Mouse (Mus musculus): ENCODE results near the gene Cog5. TPM values are rescaled to one million over a fixed set of nuclear protein-coding genes. Genes with fewer than 3 reads are reported as not detected.
A peak's percentile ranks its signal among the peaks of the same experiment; 100 is the strongest.

The Cog5 gene
- polyA plus RNA-seq, 1 experiment: 7.3 TPM

DNA sequence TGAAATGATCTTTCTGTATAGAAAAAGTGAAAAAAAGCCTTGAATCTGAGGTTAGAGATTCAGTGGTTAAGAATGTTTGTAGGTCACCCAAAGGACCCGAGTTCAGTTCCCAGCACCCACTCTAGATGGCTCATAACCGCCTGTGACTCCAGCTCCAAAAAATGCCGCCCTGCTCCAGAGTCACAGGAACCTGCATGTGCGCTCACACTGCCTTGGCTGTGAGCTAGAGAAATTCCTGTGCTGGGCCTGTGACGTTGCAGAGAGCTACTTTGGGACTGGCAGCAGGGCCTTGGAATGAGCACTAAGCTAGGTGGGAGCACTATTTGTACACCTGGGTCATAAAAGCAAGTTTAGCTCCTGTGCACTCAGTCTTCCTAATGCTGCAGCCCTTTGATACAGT is 262.0 kb downstream of the Cog5 start:
- TF ChIP-seq POLR2A (IDR thresholded peaks at IDR 0.05; ENCODE audit: low read depth, low read length): no peak
- no peak for TF ChIP-seq CTCF (IDR thresholded peaks at IDR 0.05; ENCODE audit: extremely low read depth, insufficient read length, insufficient replicate concordance, low read depth, low read length)
- Histone ChIP-seq H3K4me1 (ENCODE audit: control insufficient read depth, insufficient read depth, insufficient read length, low read length) (peaks cover 10% of the 10 kb centered on the region; the same call in 1 of the 2 replicates), H3K27ac (ENCODE audit: insufficient read depth, low read depth, low read length) (no peak overlapping the region), H3K36me3 (ENCODE audit: control insufficient read depth, insufficient read depth, low read length) (peaks cover 3% of the 10 kb centered on the region; the same call in 1 of the 2 replicates), H3K27me3 (ENCODE audit: control insufficient read depth, insufficient read depth, low read length) (no peaks in the 10 kb centered on the region), H3K4me3 (ENCODE audit: low read depth, low read length) (no peak overlapping the region)
- 92% methylated on average over 5 of the region's 5 CpGs for WGBS

GRCm38 (mm10) chr12:31917245-31917644 is 262.6 kb downstream of the Cog5 start:
- Histone ChIP-seq H3K4me1 (ENCODE audit: control insufficient read depth, insufficient read depth, insufficient read length, low read length) (peaks cover 10% of the 10 kb centered on the region; the same call in 1 of the 2 replicates), H3K4me3 (ENCODE audit: low read depth, low read length) (no peak overlapping the region), H3K27ac (ENCODE audit: insufficient read depth, low read depth, low read length) (no peak overlapping the region), H3K27me3 (ENCODE audit: control insufficient read depth, insufficient read depth, low read length) (no peaks in the 10 kb centered on the region), H3K36me3 (ENCODE audit: control insufficient read depth, insufficient read depth, low read length) (peaks cover 3% of the 10 kb centered on the region; the same call in 1 of the 2 replicates)
- no peak for TF ChIP-seq POLR2A (IDR thresholded peaks at IDR 0.05; ENCODE audit: low read depth, low read length)
- TF ChIP-seq CTCF (IDR thresholded peaks at IDR 0.05; ENCODE audit: extremely low read depth, insufficient read length, insufficient replicate concordance, low read depth, low read length): no peak
- 50% methylated on average over 5 of the region's 5 CpGs for WGBS

DNA sequence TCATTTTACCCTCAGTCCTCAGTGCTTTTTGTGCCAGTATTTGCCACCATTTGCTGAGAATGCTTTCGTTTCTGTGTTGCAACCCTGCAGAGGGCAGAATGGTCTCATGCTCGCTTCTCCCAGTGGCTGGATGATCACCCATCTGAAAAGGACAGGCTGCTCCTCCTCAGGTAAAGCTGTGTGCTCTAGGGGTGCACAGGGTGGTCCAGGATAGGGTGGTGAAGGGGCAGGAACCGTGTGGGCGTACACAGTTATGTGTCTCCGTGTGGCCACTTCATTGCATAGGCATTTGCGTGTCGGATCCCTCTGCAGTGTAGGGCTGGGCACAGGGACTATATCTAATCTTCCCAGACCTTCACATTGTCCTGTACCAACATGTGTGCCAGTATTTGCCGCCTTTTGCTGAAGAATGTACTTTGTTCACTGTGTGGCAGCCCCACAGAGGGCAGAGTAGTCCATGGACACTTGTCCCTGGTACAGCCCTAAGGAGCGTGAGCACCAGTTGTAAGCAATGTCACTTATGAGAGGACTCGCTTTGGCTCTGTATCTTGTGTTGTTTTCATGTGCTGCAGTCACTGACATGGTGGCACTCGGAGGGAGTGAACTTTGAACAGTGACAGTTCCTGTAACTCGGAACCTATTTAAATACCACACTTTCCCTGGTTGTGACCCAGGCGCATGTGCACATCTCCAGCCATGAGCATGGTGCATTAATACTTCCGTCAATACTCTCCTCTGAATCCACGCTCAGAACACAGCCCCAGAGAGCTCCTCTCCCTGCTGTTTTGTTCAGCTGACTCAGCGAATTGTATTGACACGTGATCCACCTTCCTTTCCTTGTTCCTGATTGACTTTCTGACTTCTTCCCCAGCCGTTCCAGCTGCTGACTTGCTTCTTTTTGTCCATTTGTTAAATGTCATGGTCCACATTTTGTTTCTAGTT is 266.1 kb downstream of the Cog5 start:
- peaks cover 10% of the 10 kb centered on the region; the same call in 1 of the 2 replicates for H3K4me1 ChIP-seq (ENCODE audit: control insufficient read depth, insufficient read depth, insufficient read length, low read length)
- no peak overlapping the region for H3K4me3 ChIP-seq (ENCODE audit: low read depth, low read length)
- H3K27me3 ChIP-seq (ENCODE audit: control insufficient read depth, insufficient read depth, low read length): no peaks in the 10 kb centered on the region
- H3K36me3 ChIP-seq (ENCODE audit: control insufficient read depth, insufficient read depth, low read length): peaks cover 19% of the 10 kb centered on the region
- TF ChIP-seq POLR2A (IDR thresholded peaks at IDR 0.05; ENCODE audit: low read depth, low read length) (no peak), CTCF (IDR thresholded peaks at IDR 0.05; ENCODE audit: extremely low read depth, insufficient read length, insufficient replicate concordance, low read depth, low read length) (no peak)
- peak overlapping the region; percentile 54 for H3K27ac ChIP-seq (ENCODE audit: insufficient read depth, low read depth, low read length)
- 49% methylated on average over 18 of the region's 18 CpGs for WGBS

DNA sequence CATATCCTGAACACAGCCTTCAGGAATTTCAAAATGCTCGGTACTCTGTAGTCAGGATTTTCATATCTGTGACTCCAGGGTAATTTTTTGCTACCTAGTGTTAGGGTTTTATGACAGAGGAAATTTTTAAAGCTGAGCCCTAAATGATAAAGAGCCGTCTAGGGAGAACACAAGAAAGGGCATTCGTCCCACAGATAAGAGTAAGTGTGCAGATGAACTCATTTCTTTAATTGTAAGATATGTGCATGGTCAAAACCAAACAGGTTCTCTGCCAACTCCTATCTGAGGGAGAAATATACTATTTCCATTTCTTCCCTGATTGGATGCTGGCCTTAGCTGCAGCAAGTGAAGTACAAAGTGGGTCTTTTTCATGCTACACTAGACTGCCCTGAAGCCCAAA is 269.5 kb downstream of the Cog5 start:
- Histone ChIP-seq H3K4me1 (ENCODE audit: control insufficient read depth, insufficient read depth, insufficient read length, low read length) (peaks cover 10% of the 10 kb centered on the region; the same call in 1 of the 2 replicates), H3K36me3 (ENCODE audit: control insufficient read depth, insufficient read depth, low read length) (peaks cover 40% of the 10 kb centered on the region), H3K27ac (ENCODE audit: insufficient read depth, low read depth, low read length) (no peak overlapping the region), H3K27me3 (ENCODE audit: control insufficient read depth, insufficient read depth, low read length) (no peaks in the 10 kb centered on the region), H3K4me3 (ENCODE audit: low read depth, low read length) (no peak overlapping the region)
- TF ChIP-seq CTCF (IDR thresholded peaks at IDR 0.05; ENCODE audit: extremely low read depth, insufficient read length, insufficient replicate concordance, low read depth, low read length) (no peak), POLR2A (IDR thresholded peaks at IDR 0.05; ENCODE audit: low read depth, low read length) (no peak)
- 66% methylated on average over 3 of the region's 3 CpGs for WGBS

DNA sequence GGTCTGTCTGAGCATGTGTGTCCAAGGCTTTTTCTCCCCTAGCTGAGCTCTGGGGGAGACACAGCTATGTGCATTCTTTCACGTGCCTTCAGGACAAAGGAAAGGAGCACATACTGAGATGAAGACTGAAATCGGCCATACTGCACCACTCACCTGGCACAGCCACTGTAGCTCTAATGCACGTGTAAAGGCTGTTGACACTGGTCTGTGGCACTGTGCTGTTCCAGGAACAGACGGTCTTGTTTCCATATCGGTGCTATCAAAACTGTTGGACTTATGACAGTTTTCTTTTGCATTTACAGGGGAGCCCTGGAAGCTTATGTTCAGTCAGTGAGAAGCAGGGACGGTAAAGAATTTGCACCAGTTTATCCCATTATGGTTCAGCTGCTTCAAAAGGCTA is 270.7 kb downstream of the Cog5 start:
- no peaks in the 10 kb centered on the region for H3K27me3 ChIP-seq (ENCODE audit: control insufficient read depth, insufficient read depth, low read length)
- peaks cover 45% of the 10 kb centered on the region for H3K36me3 ChIP-seq (ENCODE audit: control insufficient read depth, insufficient read depth, low read length)
- no peak overlapping the region for H3K4me3 ChIP-seq (ENCODE audit: low read depth, low read length)
- peaks cover 10% of the 10 kb centered on the region; the same call in 1 of the 2 replicates for H3K4me1 ChIP-seq (ENCODE audit: control insufficient read depth, insufficient read depth, insufficient read length, low read length)
- H3K27ac ChIP-seq (ENCODE audit: insufficient read depth, low read depth, low read length): no peak overlapping the region
- no peak for TF ChIP-seq CTCF (IDR thresholded peaks at IDR 0.05; ENCODE audit: extremely low read depth, insufficient read length, insufficient replicate concordance, low read depth, low read length)
- TF ChIP-seq POLR2A (IDR thresholded peaks at IDR 0.05; ENCODE audit: low read depth, low read length): no peak
- 85% methylated on average over 6 of the region's 6 CpGs for WGBS

- Histone ChIP-seq H3K4me1 (ENCODE audit: control insufficient read depth, insufficient read depth, insufficient read length, low read length) (no peaks in the 10 kb centered on the region), H3K27me3 (ENCODE audit: control insufficient read depth, insufficient read depth, low read length) (no peaks in the 10 kb centered on the region), H3K36me3 (ENCODE audit: control insufficient read depth, insufficient read depth, low read length) (peaks cover 56% of the 10 kb centered on the region), H3K4me3 (ENCODE audit: low read depth, low read length) (no peak overlapping the region), H3K27ac (ENCODE audit: insufficient read depth, low read depth, low read length) (no peak overlapping the region)
- TF ChIP-seq POLR2A (IDR thresholded peaks at IDR 0.05; ENCODE audit: low read depth, low read length): no peak
- TF ChIP-seq CTCF (IDR thresholded peaks at IDR 0.05; ENCODE audit: extremely low read depth, insufficient read length, insufficient replicate concordance, low read depth, low read length): peak; percentile 77; the same call in 1 of the 2 replicates
- WGBS: 33% methylated on average over 4 of the region's 4 CpGs
These were observed 272.0 kb downstream of the Cog5 start for GRCm38 (mm10) chr12:31926661-31927061.

- Histone ChIP-seq H3K27ac (ENCODE audit: insufficient read depth, low read depth, low read length) (no peak overlapping the region), H3K27me3 (ENCODE audit: control insufficient read depth, insufficient read depth, low read length) (no peaks in the 10 kb centered on the region), H3K36me3 (ENCODE audit: control insufficient read depth, insufficient read depth, low read length) (peaks cover 66% of the 10 kb centered on the region), H3K4me1 (ENCODE audit: control insufficient read depth, insufficient read depth, insufficient read length, low read length) (no peaks in the 10 kb centered on the region), H3K4me3 (ENCODE audit: low read depth, low read length) (no peak overlapping the region)
- 29% methylated on average over 3 of the region's 3 CpGs for WGBS
- no peak for TF ChIP-seq CTCF (IDR thresholded peaks at IDR 0.05; ENCODE audit: extremely low read depth, insufficient read length, insufficient replicate concordance, low read depth, low read length)
- TF ChIP-seq POLR2A (IDR thresholded peaks at IDR 0.05; ENCODE audit: low read depth, low read length): no peak
These were observed 273.8 kb downstream of the Cog5 start for GRCm38 (mm10) chr12:31928498-31928897.

All from small intestine, adult 2 months (tissue).